Mouse (Mus musculus): ENCODE measurements around the gene Cycs.

Gene Cycs

GRCm38 (mm10) chr6:50545412-50546043, 20.8 kb downstream of the Cycs start:
- peak; percentile 15 to 32 for DNase-seq (ENCODE audit: low spot score in 2 of 2)

- DNase-seq (ENCODE audit: low spot score in 2 of 2): no peak
Observed at GRCm38 (mm10) chr6:50542535-50542934, 23.8 kb downstream of the Cycs start.

- DNase-seq (ENCODE audit: low spot score in 2 of 2): no peak
Observed at GRCm38 (mm10) chr6:50539641-50540040, 26.7 kb downstream of the Cycs start.

GRCm38 (mm10) chr6:50536461-50536892, 29.9 kb downstream of the Cycs start:
- DNase-seq (ENCODE audit: low spot score in 2 of 2): peak; percentile 31 to 53

GRCm38 (mm10) chr6:50535346-50535745, 31.0 kb downstream of the Cycs start:
- DNase-seq (ENCODE audit: low spot score in 2 of 2): no peak

GRCm38 (mm10) chr6:50531920-50532319, 34.4 kb downstream of the Cycs start:
- no peak for DNase-seq (ENCODE audit: low spot score in 2 of 2)

- DNase-seq (ENCODE audit: low spot score in 2 of 2): no peak
Observed at GRCm38 (mm10) chr6:50531003-50531402, 35.3 kb downstream of the Cycs start.

- no peak for DNase-seq (ENCODE audit: low spot score in 2 of 2)
Observed at GRCm38 (mm10) chr6:50529194-50529593, 37.1 kb downstream of the Cycs start.

- DNase-seq (ENCODE audit: low spot score in 2 of 2): no peak
Observed at GRCm38 (mm10) chr6:50527416-50527815, 38.9 kb downstream of the Cycs start.

GRCm38 (mm10) chr6:50526597-50527024, 39.7 kb downstream of the Cycs start:
- DNase-seq (ENCODE audit: low spot score in 2 of 2): peak; percentile 9 to 30

- no peak for DNase-seq (ENCODE audit: low spot score in 2 of 2)
Observed at GRCm38 (mm10) chr6:50525846-50526245, 40.5 kb downstream of the Cycs start.

GRCm38 (mm10) chr6:50524261-50524896, 42.0 kb downstream of the Cycs start:
- no peak for DNase-seq (ENCODE audit: low spot score in 2 of 2)

- no peak for DNase-seq (ENCODE audit: low spot score in 2 of 2)
Observed at GRCm38 (mm10) chr6:50522772-50523171, 43.6 kb downstream of the Cycs start.

- no peak for DNase-seq (ENCODE audit: low spot score in 2 of 2)
Observed at GRCm38 (mm10) chr6:50521532-50522135, 44.7 kb downstream of the Cycs start.

- no peak for DNase-seq (ENCODE audit: low spot score in 2 of 2)
Observed at GRCm38 (mm10) chr6:50520139-50520538, 46.2 kb downstream of the Cycs start.

GRCm38 (mm10) chr6:50518371-50518770, 48.0 kb downstream of the Cycs start:
- no peak for DNase-seq (ENCODE audit: low spot score in 2 of 2)

Data from spleen, postnatal 36 days (tissue).